Mouse (Mus musculus) hindbrain, embryonic 16.5 days (tissue): Measurements from ENCODE around the gene Dync2li1. TPM values are rescaled to one million over a fixed set of nuclear protein-coding genes. Genes with fewer than 3 reads are reported as not detected.

ENCODE experiments used
- ATAC-seq: fragments of 200-750 bp; cut with Nextera tagmentation; 2 replicates; pipeline ENCODE4 v1.8.0; 2017; ENCODE audit warnings: moderate TSS enrichment, moderate library complexity
- H3K27ac ChIP-seq: fragments of 300-500 bp; sonication (generic); 2 replicates; pipeline ENCODE4 v1.5.1; 2014; ENCODE audit warnings: low read depth, mild to moderate bottlenecking, control low read depth, low read length, moderate library complexity
- H3K27me3 ChIP-seq: fragments of 300-500 bp; sonication (generic); replicated peaks from 2 replicates; pipeline ENCODE4 v1.6.1; 2014; ENCODE audit warnings: low read length; ENCODE audit not compliant: control insufficient read depth, insufficient read depth
- H3K36me3 ChIP-seq: fragments of 300-500 bp; sonication (generic); 2 replicates; pipeline ENCODE4 v1.6.1; 2014; ENCODE audit warnings: mild to moderate bottlenecking, low read length, moderate library complexity, mixed read lengths; ENCODE audit not compliant: control insufficient read depth, insufficient read depth
- H3K4me1 ChIP-seq: fragments of 300-500 bp; sonication (generic); 2 replicates; pipeline ENCODE4 v1.6.1; 2014; ENCODE audit warnings: low read depth, low read length; ENCODE audit not compliant: control insufficient read depth, insufficient read depth
- H3K4me2 ChIP-seq: fragments of 300-500 bp; sonication (generic); 2 replicates; pipeline ENCODE4 v1.6.1; 2014; ENCODE audit warnings: mild to moderate bottlenecking, low read length, control low read depth, moderate library complexity
- H3K4me3 ChIP-seq: fragments of 300-500 bp; sonication (generic); 2 replicates; pipeline ENCODE4 v1.5.1; 2014; ENCODE audit warnings: mild to moderate bottlenecking, low read length, control low read depth, moderate library complexity
- H3K9ac ChIP-seq: fragments of 300-500 bp; sonication (generic); 2 replicates; pipeline ENCODE4 v1.6.1; 2014; ENCODE audit warnings: low read depth, mild to moderate bottlenecking, control low read depth, low read length, moderate library complexity
- H3K9me3 ChIP-seq: fragments of 300-500 bp; sonication (generic); 2 replicates; pipeline ENCODE4 v1.6.1; 2014; ENCODE audit warnings: mild to moderate bottlenecking, low read length, moderate library complexity; ENCODE audit not compliant: control insufficient read depth
- WGBS: fragments of 180-500 bp; shearing (Covaris S2); extraction: QIAGEN DNeasy Blood & Tissue Kit; methylation state at CpG from one replicate; pipeline ENCODE4 v1.1.7; 2014; 5-methylcytosine and 5-hydroxymethylcytosine counted together
- polyA plus RNA-seq: library from polyadenylated mRNA; unstranded; fragments of >200 nt; fragmentation: Nextera tagmentation; extraction: Ambion mirVana; gene quantifications from 2 replicates; pipeline ENCODE4 v1.2.1, GENCODE M21; 2015

The Dync2li1 gene
- polyA plus RNA-seq, 1 experiment from 2014 or later, result 39.0 TPM

DNA sequence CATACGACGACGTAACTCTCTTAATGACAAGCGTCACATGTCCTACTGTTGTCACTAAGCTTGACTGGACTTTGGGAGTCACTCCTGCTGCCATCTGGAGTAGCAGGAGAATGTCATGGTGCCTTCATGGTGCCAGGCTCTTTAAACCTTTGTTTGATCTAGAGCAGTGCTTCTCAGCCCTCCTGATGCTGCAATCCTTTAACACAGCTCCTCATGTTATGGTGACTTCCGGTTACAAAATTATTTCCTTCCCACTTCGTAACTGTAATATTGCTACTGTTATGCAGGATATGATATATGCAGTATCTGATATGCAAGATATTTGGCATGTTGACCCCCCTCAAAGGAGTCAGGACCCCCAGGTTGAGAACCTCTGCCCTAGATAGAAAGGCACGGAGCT lies 7.2 kb upstream of the Dync2li1 start:
- H3K27me3 ChIP-seq, result no peaks in the 10 kb centered on the region
- H3K4me3 ChIP-seq, result no peak overlapping the region
- no peak overlapping the region for H3K9ac ChIP-seq
- no peak overlapping the region for H3K27ac ChIP-seq
- ATAC-seq, result no peak
- no peaks in the 10 kb centered on the region for H3K9me3 ChIP-seq
- WGBS, result 86% methylated on average over 7 of the region's 7 CpGs
- H3K4me1 ChIP-seq, result no peaks in the 10 kb centered on the region
- no peak overlapping the region for H3K4me2 ChIP-seq
- H3K36me3 ChIP-seq, result no peaks in the 10 kb centered on the region

DNA sequence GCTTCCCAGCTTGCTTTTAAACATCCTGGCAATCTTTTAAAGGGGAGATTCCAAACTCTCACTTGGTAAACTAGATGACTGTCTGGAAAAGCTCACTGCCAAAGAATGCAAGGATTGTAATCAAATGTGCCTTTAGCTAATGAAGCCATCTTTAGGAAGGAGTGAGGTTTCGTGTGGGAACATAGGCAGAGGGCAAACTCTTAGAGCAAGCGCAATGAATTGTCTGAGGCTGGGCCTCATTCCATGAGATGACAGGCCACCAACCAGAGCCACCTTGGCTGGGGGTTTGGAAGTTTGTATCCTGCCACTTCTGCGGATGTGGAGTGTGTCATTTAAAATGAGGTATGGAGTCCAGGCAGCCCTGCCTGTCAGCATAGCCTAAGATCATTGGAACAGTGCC lies 6.2 kb upstream of the Dync2li1 start:
- Histone ChIP-seq H3K9me3 (no peaks in the 10 kb centered on the region), H3K9ac (no peak overlapping the region), H3K4me1 (no peaks in the 10 kb centered on the region), H3K4me3 (no peak overlapping the region), H3K27ac (no peak overlapping the region), H3K4me2 (no peak overlapping the region), H3K36me3 (no peaks in the 10 kb centered on the region), H3K27me3 (no peaks in the 10 kb centered on the region)
- no peak for ATAC-seq
- 77% methylated on average over 3 of the region's 3 CpGs for WGBS

DNA sequence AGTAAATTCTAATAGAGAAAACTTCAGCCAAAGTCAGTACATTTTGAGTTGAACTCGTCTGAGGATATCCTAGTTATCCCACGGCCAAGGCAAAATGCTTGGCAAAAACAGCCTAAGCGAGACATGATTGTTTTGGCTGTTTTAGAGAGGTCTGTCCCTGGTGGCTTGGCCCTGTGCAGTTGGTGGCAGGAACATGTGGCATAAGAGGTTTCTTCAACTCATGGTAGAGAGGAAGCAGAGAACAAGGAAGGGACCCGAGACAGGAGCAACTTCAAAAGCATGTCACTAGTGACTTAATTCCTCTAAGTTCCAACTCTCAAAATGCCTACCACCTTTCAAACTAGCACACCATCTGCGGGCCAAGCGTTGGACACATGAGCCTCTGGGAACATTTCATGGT lies 5.7 kb upstream of the Dync2li1 start:
- Histone ChIP-seq H3K27ac (no peak overlapping the region), H3K9me3 (no peaks in the 10 kb centered on the region), H3K27me3 (no peaks in the 10 kb centered on the region), H3K4me3 (no peak overlapping the region), H3K4me1 (no peaks in the 10 kb centered on the region), H3K36me3 (no peaks in the 10 kb centered on the region), H3K9ac (no peak overlapping the region), H3K4me2 (no peak overlapping the region)
- WGBS, result 84% methylated on average over 6 of the region's 6 CpGs
- ATAC-seq, result no peak

DNA sequence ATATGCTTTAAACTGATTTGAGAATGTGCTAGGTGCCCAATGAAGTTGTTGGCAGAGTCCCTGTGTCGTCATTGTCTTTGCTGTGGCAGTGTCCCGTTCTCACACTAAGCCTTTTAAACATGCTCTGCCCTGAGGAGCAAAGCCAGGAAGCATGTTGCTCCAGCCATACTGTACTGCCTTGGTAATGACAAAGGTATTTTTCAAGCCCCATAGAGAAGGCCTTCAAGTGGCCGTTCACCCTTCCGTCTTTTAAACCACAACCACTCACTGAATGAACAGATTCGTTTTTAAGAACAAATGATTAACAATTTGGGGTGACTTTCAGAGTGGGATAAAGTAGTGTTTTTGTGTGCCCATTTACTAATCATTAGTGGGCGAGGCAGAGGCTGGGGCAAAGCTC lies 5.1 kb upstream of the Dync2li1 start:
- no peak overlapping the region for H3K9ac ChIP-seq
- no peaks in the 10 kb centered on the region for H3K4me1 ChIP-seq
- no peak overlapping the region for H3K4me3 ChIP-seq
- H3K4me2 ChIP-seq, result no peak overlapping the region
- H3K27me3 ChIP-seq, result no peaks in the 10 kb centered on the region
- ATAC-seq, result no peak
- WGBS, result 82% methylated on average over 6 of the region's 6 CpGs
- H3K36me3 ChIP-seq, result no peaks in the 10 kb centered on the region
- no peaks in the 10 kb centered on the region for H3K9me3 ChIP-seq
- H3K27ac ChIP-seq, result no peak overlapping the region

DNA sequence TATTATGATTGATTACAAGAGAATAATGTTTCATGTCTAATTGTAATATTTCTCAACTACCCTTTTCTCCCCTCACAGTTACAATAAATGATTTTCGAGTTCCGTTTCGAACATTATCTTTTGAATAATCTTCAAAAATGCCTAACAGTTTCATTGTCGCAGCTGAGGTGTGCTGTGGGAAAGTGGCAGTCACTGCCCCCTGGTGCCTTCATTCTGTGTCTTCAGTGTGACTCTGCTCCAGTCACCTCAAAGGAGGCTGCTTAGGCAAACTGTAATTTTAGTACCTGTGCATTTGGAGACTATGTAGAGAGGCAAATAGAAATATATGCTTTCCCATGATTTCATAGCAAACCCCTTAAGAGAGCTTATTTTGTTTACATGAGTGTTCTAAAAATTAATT lies 4.3 kb upstream of the Dync2li1 start:
- no peaks in the 10 kb centered on the region for H3K36me3 ChIP-seq
- peaks cover 3% of the 10 kb centered on the region for H3K4me1 ChIP-seq
- ATAC-seq, result no peak
- WGBS, result 82% methylated on average over 4 of the region's 4 CpGs
- H3K27ac ChIP-seq, result no peak overlapping the region
- no peak overlapping the region for H3K4me3 ChIP-seq
- H3K9me3 ChIP-seq, result no peaks in the 10 kb centered on the region
- no peaks in the 10 kb centered on the region for H3K27me3 ChIP-seq
- H3K4me2 ChIP-seq, result no peak overlapping the region
- no peak overlapping the region for H3K9ac ChIP-seq

DNA sequence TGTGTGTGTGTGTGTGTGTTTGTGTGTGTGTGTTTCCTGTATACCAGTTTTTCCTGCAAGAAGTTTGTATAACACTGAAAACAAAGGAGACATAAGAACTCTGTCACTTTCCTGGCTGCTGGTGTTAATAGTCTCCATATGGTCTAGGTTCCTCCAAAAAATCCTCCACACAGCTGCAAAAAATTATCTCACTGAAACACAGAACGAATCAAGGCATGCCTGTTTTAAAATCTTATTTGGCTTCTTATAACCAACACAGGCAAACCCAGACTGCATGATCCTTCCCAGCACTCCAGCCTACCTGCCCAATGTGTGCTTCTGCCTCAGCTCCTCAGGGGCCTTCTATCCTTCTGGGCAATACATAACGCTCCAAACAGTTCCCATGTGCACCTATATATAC lies 3.4 kb upstream of the Dync2li1 start:
- H3K4me3 ChIP-seq, result no peak overlapping the region

DNA sequence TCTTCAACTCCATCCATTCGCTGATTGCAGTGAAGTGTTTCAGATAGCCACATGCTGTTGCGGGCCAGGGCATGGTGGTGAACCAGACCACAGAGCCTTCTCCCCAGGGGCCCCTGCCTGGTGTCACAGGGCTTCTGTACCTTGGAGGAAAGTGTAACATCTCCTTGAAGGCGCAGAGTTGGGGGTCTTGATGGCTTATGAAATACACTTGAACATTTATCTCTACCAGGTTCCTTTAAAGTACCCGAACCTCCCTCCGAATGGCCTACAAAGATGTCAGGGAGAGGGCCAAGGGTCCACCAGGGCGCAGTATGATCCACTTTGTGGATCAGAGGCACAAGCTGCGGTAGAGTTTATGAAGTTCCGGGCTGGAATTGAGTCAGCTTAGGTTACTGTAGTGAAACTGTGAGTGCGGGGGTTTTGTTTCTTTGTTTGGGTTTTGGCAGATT lies 585 bp downstream of the Dync2li1 start:
- peak; percentile 69 for ATAC-seq

More for the DNA sequence above, 3.4 kb upstream of the Dync2li1 start:
- Histone ChIP-seq H3K9ac (no peak overlapping the region), H3K27me3 (no peaks in the 10 kb centered on the region), H3K9me3 (no peaks in the 10 kb centered on the region), H3K4me2 (no peak overlapping the region), H3K4me1 (peaks cover 6% of the 10 kb centered on the region), H3K27ac (no peak overlapping the region), H3K36me3 (no peaks in the 10 kb centered on the region)
- ATAC-seq, result no peak
- WGBS, result 75% methylated on average over 2 of the region's 2 CpGs

DNA sequence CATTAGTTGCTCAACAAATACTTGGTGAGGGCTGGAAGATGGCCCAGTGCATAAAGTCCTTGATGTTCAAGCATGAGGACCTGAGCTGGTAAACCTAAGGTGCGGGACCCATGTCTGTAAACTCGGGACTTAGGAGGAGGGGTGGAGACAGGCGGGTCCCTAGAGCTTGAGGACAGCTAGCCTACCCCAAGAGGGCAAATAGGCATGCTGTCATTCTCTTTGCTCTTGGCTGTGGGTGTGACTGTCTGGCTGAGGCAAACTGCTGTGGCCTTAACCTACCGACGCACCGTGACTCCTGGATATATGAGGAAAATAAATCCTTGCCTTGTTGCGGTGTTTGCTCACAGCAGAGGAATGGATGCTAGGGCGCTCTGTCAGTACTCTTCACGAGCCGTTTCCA lies 1.4 kb downstream of the Dync2li1 start:
- Histone ChIP-seq H3K27ac (no peak overlapping the region), H3K9ac (no peak overlapping the region), H3K36me3 (no peaks in the 10 kb centered on the region), H3K4me1 (peaks cover 6% of the 10 kb centered on the region), H3K9me3 (no peaks in the 10 kb centered on the region), H3K4me2 (no peak overlapping the region), H3K4me3 (no peak overlapping the region), H3K27me3 (no peaks in the 10 kb centered on the region)
- WGBS, result 89% methylated on average over 10 of the region's 10 CpGs
- ATAC-seq, result no peak

More for the DNA sequence above, 585 bp downstream of the Dync2li1 start:
- Histone ChIP-seq H3K4me1 (peaks cover 6% of the 10 kb centered on the region), H3K4me3 (peak overlapping the region; percentile 69), H3K36me3 (no peaks in the 10 kb centered on the region), H3K4me2 (peak overlapping the region; percentile 58), H3K27me3 (no peaks in the 10 kb centered on the region), H3K27ac (no peak overlapping the region; the same call in 1 of the 2 replicates), H3K9ac (peak overlapping the region; percentile 77), H3K9me3 (no peaks in the 10 kb centered on the region)
- WGBS, result 28% methylated on average over 9 of the region's 9 CpGs

DNA sequence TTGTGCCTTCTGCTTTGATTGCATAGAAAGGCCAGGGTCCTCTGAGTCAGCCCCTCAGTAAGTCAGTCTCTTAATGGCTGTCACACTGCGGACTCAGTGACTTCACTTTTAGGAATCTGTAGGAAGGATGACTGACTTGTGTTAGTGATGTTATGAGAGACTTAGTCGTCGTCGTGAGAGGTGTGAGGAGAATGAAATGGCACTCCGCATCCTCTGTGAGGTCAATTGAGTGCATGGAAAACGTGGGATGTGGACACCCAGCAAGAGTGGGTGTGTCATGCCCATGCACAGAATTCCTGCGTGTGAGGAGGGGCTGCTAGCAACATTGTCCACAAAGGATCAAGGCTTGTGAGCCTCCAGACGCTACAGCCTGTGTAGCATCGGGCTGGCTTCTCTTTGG lies 2.3 kb downstream of the Dync2li1 start:
- Histone ChIP-seq H3K9ac (no peak overlapping the region), H3K4me2 (no peak overlapping the region), H3K4me3 (no peak overlapping the region), H3K27ac (no peak overlapping the region), H3K4me1 (peaks cover 6% of the 10 kb centered on the region), H3K36me3 (0 out of 2 replicates have a peak, but pooled peaks cover 2% of the 10 kb centered on the region), H3K27me3 (no peaks in the 10 kb centered on the region), H3K9me3 (no peaks in the 10 kb centered on the region)
- no peak for ATAC-seq
- 87% methylated on average over 9 of the region's 9 CpGs for WGBS

DNA sequence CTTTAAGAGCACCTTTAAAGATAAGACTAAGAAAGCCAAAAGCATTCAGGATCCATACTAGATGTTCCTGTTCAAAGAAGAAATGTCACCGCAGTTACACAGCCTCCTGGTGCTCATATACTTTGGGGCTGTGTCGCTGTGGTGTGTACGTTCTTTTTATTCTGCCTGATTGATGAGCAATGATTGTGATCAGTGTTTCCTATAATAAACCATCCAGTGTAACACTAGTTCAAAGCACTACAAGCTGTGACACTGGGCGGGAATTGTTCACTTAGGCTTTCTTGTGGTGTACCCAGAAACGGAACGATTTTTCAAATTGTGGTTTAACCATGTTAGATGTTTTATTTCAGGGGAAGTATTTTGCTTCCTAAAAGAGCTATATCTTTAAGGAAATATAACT lies 5.5 kb downstream of the Dync2li1 start:
- Histone ChIP-seq H3K4me3 (no peak overlapping the region), H3K4me1 (peaks cover 5% of the 10 kb centered on the region), H3K27me3 (no peaks in the 10 kb centered on the region), H3K27ac (no peak overlapping the region), H3K9me3 (no peaks in the 10 kb centered on the region), H3K4me2 (no peak overlapping the region), H3K36me3 (peaks cover 2% of the 10 kb centered on the region; the same call in 1 of the 2 replicates), H3K9ac (no peak overlapping the region)
- WGBS, result 92% methylated on average over 6 of the region's 6 CpGs
- no peak for ATAC-seq
